Mouse (Mus musculus): Measurements from ENCODE around the gene Nelfcd.

GRCm38 (mm10) chr2:174446905-174447304, 31.3 kb downstream of the Nelfcd start:
- TF ChIP-seq POLR2A (IDR thresholded peaks at IDR 0.05; ENCODE audit: low read depth, low read length), result no peak
- no peak for TF ChIP-seq CTCF (IDR thresholded peaks at IDR 0.05; ENCODE audit: extremely low read depth, insufficient read depth, insufficient read length, insufficient replicate concordance)
